Mouse (Mus musculus): Measurements from ENCODE around the gene Gpx2. TPM values are rescaled to one million over a fixed set of nuclear protein-coding genes. Genes with fewer than 3 reads are reported as not detected.

Gpx2 gene
- polyA plus RNA-seq, 1 experiment from 2014 or later, result 236 TPM

GRCm38 (mm10) chr12:76777845-76778244 lies 17.5 kb downstream of the Gpx2 start:
- Histone ChIP-seq H3K4me1 (replicated peaks; ENCODE audit: control insufficient read depth, insufficient read depth) (no peaks in the 10 kb centered on the region; the same call in 1 of the 2 replicates), H3K4me2 (replicated peaks; ENCODE audit: low read depth) (no peak overlapping the region), H3K27me3 (ENCODE audit: control insufficient read depth, insufficient read depth, low read length) (no peaks in the 10 kb centered on the region), H3K27ac (replicated peaks) (no peak overlapping the region), H3K4me3 (ENCODE audit: low read depth, low read length) (no peak overlapping the region), H3K9ac (ENCODE audit: low read length) (no peak overlapping the region), H3K9me3 (ENCODE audit: control insufficient read depth, low read length) (no peaks in the 10 kb centered on the region), H3K36me3 (ENCODE audit: control insufficient read depth, insufficient read depth, low read length) (peaks cover 4% of the 10 kb centered on the region; the same call in 1 of the 2 replicates)
- ATAC-seq (ENCODE audit: low FRiP score, low TSS enrichment) (no peak), DNase-seq (ENCODE audit: low spot score) (no peak)
- TF ChIP-seq CTCF (IDR thresholded peaks at IDR 0.05; ENCODE audit: low read depth), result peak; percentile 53
- no peak for TF ChIP-seq EP300 (optimal IDR thresholded peaks at IDR 0.05)

DNA sequence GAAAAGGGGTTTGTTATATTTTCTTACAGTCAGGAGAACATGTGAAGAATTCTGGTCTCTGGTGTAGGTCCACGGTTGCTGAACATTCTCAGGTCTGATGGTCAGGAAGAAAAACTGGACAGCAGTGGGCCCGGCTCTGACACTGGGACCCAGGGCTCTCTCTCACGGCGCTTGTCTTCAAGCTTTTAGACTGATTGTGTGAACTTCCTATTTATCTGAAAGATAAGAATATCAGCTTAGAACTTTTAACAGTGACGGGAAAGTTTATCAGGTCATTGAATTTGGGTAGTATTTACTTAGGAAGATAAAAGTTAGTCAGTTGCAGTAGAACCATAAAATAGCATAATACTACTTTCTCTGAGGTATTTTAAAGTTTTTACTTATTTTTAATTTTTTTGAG lies 18.5 kb downstream of the Gpx2 start:
- WGBS, result 72% methylated on average over 5 of the region's 5 CpGs
- no peaks in the 10 kb centered on the region for H3K27me3 ChIP-seq (ENCODE audit: control insufficient read depth, insufficient read depth, low read length)
- ATAC-seq (ENCODE audit: low FRiP score, low TSS enrichment) (no peak), DNase-seq (ENCODE audit: low spot score) (no peak)
- TF ChIP-seq CTCF (IDR thresholded peaks at IDR 0.05; ENCODE audit: low read depth), result no peak
- TF ChIP-seq EP300 (optimal IDR thresholded peaks at IDR 0.05), result no peak
- H3K36me3 ChIP-seq (ENCODE audit: control insufficient read depth, insufficient read depth, low read length), result peaks cover 4% of the 10 kb centered on the region; the same call in 1 of the 2 replicates
- no peak overlapping the region for H3K27ac ChIP-seq (replicated peaks)
- H3K9ac ChIP-seq (ENCODE audit: low read length), result no peak overlapping the region
- no peaks in the 10 kb centered on the region; the same call in 1 of the 2 replicates for H3K4me1 ChIP-seq (replicated peaks; ENCODE audit: control insufficient read depth, insufficient read depth)
- no peak overlapping the region for H3K4me3 ChIP-seq (ENCODE audit: low read depth, low read length)
- H3K9me3 ChIP-seq (ENCODE audit: control insufficient read depth, low read length), result no peaks in the 10 kb centered on the region
- no peak overlapping the region for H3K4me2 ChIP-seq (replicated peaks; ENCODE audit: low read depth)

DNA sequence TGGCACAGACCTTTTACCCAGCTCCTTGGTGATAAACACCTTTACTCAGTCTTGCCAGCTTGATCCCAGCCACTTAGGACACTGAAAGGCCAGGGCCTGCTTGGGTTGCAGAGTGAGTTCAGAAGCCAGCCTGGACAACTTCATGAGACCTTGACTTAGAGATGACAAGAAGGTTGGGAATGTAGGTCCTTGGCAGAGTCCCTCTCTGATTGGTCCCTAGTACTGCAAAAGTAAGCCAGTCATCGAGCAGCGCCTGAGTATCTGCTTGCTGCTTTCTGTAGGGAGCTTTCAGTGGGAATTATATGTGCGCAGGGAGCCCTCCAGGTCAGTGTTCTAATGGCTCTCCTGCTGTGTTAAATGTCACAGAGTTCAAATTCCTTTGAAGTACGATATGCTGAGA lies 20.2 kb downstream of the Gpx2 start:
- 71% methylated on average over 4 of the region's 4 CpGs for WGBS
- DNase-seq (ENCODE audit: low spot score), result no peak
- TF ChIP-seq EP300 (optimal IDR thresholded peaks at IDR 0.05) (no peak), CTCF (IDR thresholded peaks at IDR 0.05; ENCODE audit: low read depth) (no peak)
- Histone ChIP-seq H3K9me3 (ENCODE audit: control insufficient read depth, low read length) (no peaks in the 10 kb centered on the region), H3K4me1 (replicated peaks; ENCODE audit: control insufficient read depth, insufficient read depth) (no peaks in the 10 kb centered on the region; the same call in 1 of the 2 replicates), H3K9ac (ENCODE audit: low read length) (no peak overlapping the region), H3K4me3 (ENCODE audit: low read depth, low read length) (no peak overlapping the region), H3K4me2 (replicated peaks; ENCODE audit: low read depth) (no peak overlapping the region), H3K27ac (replicated peaks) (no peak overlapping the region), H3K36me3 (ENCODE audit: control insufficient read depth, insufficient read depth, low read length) (peaks cover 4% of the 10 kb centered on the region; the same call in 1 of the 2 replicates), H3K27me3 (ENCODE audit: control insufficient read depth, insufficient read depth, low read length) (no peaks in the 10 kb centered on the region)
- no peak for ATAC-seq (ENCODE audit: low FRiP score, low TSS enrichment)

GRCm38 (mm10) chr12:76774652-76775051 lies 20.7 kb downstream of the Gpx2 start:
- 61% methylated on average over 3 of the region's 3 CpGs for WGBS
- no peak overlapping the region for H3K27ac ChIP-seq (replicated peaks)
- no peak overlapping the region for H3K4me3 ChIP-seq (ENCODE audit: low read depth, low read length)
- H3K9ac ChIP-seq (ENCODE audit: low read length), result no peak overlapping the region
- H3K27me3 ChIP-seq (ENCODE audit: control insufficient read depth, insufficient read depth, low read length), result no peaks in the 10 kb centered on the region
- H3K36me3 ChIP-seq (ENCODE audit: control insufficient read depth, insufficient read depth, low read length), result peaks cover 4% of the 10 kb centered on the region; the same call in 1 of the 2 replicates
- TF ChIP-seq CTCF (IDR thresholded peaks at IDR 0.05; ENCODE audit: low read depth) (no peak), EP300 (optimal IDR thresholded peaks at IDR 0.05) (no peak)
- H3K4me1 ChIP-seq (replicated peaks; ENCODE audit: control insufficient read depth, insufficient read depth), result no peaks in the 10 kb centered on the region; the same call in 1 of the 2 replicates
- ATAC-seq (ENCODE audit: low FRiP score, low TSS enrichment) (no peak), DNase-seq (ENCODE audit: low spot score) (no peak)
- H3K4me2 ChIP-seq (replicated peaks; ENCODE audit: low read depth), result no peak overlapping the region
- no peaks in the 10 kb centered on the region for H3K9me3 ChIP-seq (ENCODE audit: control insufficient read depth, low read length)

GRCm38 (mm10) chr12:76771540-76771939 lies 23.8 kb downstream of the Gpx2 start:
- no peaks in the 10 kb centered on the region for H3K36me3 ChIP-seq (ENCODE audit: control insufficient read depth, insufficient read depth, low read length)
- H3K4me2 ChIP-seq (replicated peaks; ENCODE audit: low read depth), result no peak overlapping the region
- H3K27ac ChIP-seq (replicated peaks), result no peak overlapping the region
- H3K27me3 ChIP-seq (ENCODE audit: control insufficient read depth, insufficient read depth, low read length), result no peaks in the 10 kb centered on the region
- no peak overlapping the region for H3K4me3 ChIP-seq (ENCODE audit: low read depth, low read length)
- 82% methylated on average over 5 of the region's 5 CpGs for WGBS
- no peak for ATAC-seq (ENCODE audit: low FRiP score, low TSS enrichment)
- TF ChIP-seq CTCF (IDR thresholded peaks at IDR 0.05; ENCODE audit: low read depth) (no peak), EP300 (optimal IDR thresholded peaks at IDR 0.05) (no peak)
- no peak for DNase-seq (ENCODE audit: low spot score)
- H3K9ac ChIP-seq (ENCODE audit: low read length), result no peak overlapping the region
- H3K9me3 ChIP-seq (ENCODE audit: control insufficient read depth, low read length), result no peaks in the 10 kb centered on the region
- H3K4me1 ChIP-seq (replicated peaks; ENCODE audit: control insufficient read depth, insufficient read depth), result no peaks in the 10 kb centered on the region; the same call in 1 of the 2 replicates

DNA sequence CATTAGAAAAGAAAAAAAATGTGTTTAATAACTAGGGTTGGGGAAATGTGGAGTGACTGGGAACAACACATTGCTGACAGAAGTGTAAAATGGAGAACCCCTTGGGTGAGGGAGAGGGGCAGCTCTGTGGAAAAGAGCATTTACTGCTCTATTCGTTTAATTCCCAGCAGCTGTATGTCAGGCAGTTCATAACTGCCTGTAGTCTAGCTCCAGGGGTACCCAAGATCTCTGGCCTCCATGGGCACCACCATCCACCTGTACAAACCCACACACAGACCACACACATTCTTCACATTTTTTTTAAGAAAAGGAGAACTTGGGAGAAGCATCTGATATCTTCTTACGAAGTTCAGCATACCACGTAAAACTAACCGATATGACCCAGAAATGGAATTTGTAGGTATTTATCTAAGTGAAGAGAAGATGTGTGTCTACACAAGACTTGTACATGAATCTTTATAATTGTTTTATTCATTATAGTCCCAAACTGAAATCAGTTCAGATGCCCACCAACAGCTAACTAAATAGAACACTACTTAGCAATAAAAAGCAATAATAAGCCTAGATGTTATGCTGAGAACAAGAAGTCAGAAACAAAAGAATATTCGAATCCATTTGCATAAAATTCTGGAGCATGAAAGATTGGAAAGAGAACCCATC lies 24.4 kb downstream of the Gpx2 start:
- no peak overlapping the region for H3K27ac ChIP-seq (replicated peaks)
- no peak overlapping the region for H3K4me3 ChIP-seq (ENCODE audit: low read depth, low read length)
- DNase-seq (ENCODE audit: low spot score) (no peak), ATAC-seq (ENCODE audit: low FRiP score, low TSS enrichment) (no peak)
- 86% methylated on average over 5 of the region's 5 CpGs for WGBS
- H3K27me3 ChIP-seq (ENCODE audit: control insufficient read depth, insufficient read depth, low read length), result no peaks in the 10 kb centered on the region
- no peaks in the 10 kb centered on the region; the same call in 1 of the 2 replicates for H3K4me1 ChIP-seq (replicated peaks; ENCODE audit: control insufficient read depth, insufficient read depth)
- no peaks in the 10 kb centered on the region for H3K36me3 ChIP-seq (ENCODE audit: control insufficient read depth, insufficient read depth, low read length)
- H3K4me2 ChIP-seq (replicated peaks; ENCODE audit: low read depth), result no peak overlapping the region
- no peak overlapping the region for H3K9ac ChIP-seq (ENCODE audit: low read length)
- TF ChIP-seq CTCF (IDR thresholded peaks at IDR 0.05; ENCODE audit: low read depth) (no peak), EP300 (optimal IDR thresholded peaks at IDR 0.05) (no peak)
- H3K9me3 ChIP-seq (ENCODE audit: control insufficient read depth, low read length), result no peaks in the 10 kb centered on the region

Data from stomach, postnatal 0 days (tissue).